Mouse (Mus musculus) skeletal muscle tissue, adult 2 months (tissue): Measurements from ENCODE around the gene Prph.
A peak's percentile ranks its signal among the peaks of the same experiment; 100 is the strongest.

Source experiments
- DNase-seq: peaks from one replicate; pipeline ENCODE4 v3.0.0-alpha.2; 2012; ENCODE audit warnings: low read depth, low spot score

The Prph gene

GRCm38 (mm10) chr15:99097840-99098492 lies 43.0 kb downstream of the Prph start:
- no peak for DNase-seq

DNA sequence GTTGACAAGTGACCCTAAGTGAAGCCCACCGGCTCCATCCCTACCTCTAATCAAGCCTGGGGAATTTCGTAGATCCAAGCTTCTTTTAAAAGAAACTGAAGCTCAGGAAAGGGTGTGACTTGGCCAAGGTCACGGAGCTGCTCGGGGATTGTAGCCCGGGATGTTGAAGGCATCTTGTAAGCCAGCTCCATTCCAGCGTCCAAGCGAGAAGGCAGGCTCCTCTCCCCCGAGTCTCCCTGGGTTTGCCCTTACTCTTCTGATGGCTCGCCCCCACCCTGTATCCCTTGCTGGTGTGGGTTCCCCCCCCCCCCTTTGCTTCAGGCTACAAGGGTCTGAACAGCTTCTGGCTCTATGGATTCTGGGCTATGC lies 43.5 kb downstream of the Prph start:
- no peak for DNase-seq

- DNase-seq: peak; percentile 16
These were observed 44.2 kb downstream of the Prph start for GRCm38 (mm10) chr15:99099139-99099556.

- no peak for DNase-seq
These were observed 45.0 kb downstream of the Prph start for GRCm38 (mm10) chr15:99099984-99100383.

DNA sequence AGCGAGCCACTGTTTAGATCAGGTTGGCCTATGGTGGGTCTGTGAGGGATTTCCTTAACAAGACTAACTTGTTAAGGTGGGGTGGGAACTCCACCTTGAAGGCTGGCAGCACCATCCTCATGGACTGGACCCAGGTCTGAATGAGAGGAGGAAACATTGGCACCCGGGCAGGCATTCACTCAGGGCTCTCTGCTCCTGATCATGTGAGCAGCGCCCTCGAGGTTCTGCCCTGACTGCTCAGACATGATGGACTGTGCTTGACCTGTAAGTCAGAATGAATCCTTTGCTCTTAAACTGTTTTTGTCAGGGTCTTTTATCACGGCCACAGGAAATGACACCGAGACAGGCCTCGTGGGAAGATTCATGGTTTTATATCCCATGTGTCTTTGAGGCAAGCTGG lies 50.3 kb downstream of the Prph start:
- DNase-seq: no peak

- no peak for DNase-seq
These were observed 52.9 kb downstream of the Prph start for GRCm38 (mm10) chr15:99107866-99108265.
